Mouse (Mus musculus) left cerebral cortex, postnatal 10 days (tissue): ENCODE results near the gene Tmem243. TPM values are rescaled to one million over a fixed set of nuclear protein-coding genes. Genes with fewer than 3 reads are reported as not detected.

ENCODE experiments used
- DNase-seq, 2 experiments: peaks; one replicate each; pipeline ENCODE4 v3.0.0; 2021 to 2022; ENCODE audit warnings: low spot score in 2 of 2, mixed read lengths in 1 of 2; ENCODE audit errors: extremely low spot score in 1 of 2
- intact Hi-C: fragments of 180-260 bp; cut with DNase I; formaldehyde crosslinking; loops from one replicate; pipeline ENCODE4 v1.15.1; 2025
- total RNA-seq, 2 experiments: library from RNA; stranded (reverse); gene quantifications; 2 replicates each; pipeline ENCODE4 v1.2.3; 2021

The Tmem243 gene
- total RNA-seq, 2 experiments from 2014 or later, result 5.5 to 6.9 TPM

GRCm38 (mm10) chr5:9100849-9101801, 657 bp downstream of the Tmem243 start:
- intact Hi-C loops, result no loop called here
- DNase-seq, result peak in 1 of 2 experiments; percentile 74

GRCm38 (mm10) chr5:9102696-9103095, 2.2 kb downstream of the Tmem243 start:
- DNase-seq, result no peak
- intact Hi-C loops, result no loop called here

GRCm38 (mm10) chr5:9103958-9104357, 3.5 kb downstream of the Tmem243 start:
- no peak for DNase-seq
- intact Hi-C loops, result no loop called here

GRCm38 (mm10) chr5:9106806-9107205, 6.3 kb downstream of the Tmem243 start:
- DNase-seq, result no peak
- intact Hi-C loops, result no loop called here

GRCm38 (mm10) chr5:9107296-9108089, 7.0 kb downstream of the Tmem243 start:
- DNase-seq, result no peak
- intact Hi-C loops, result no loop called here

GRCm38 (mm10) chr5:9108490-9108889, 8.0 kb downstream of the Tmem243 start:
- no peak for DNase-seq
- intact Hi-C loops, result no loop called here

GRCm38 (mm10) chr5:9109582-9109981, 9.1 kb downstream of the Tmem243 start:
- intact Hi-C loops, result no loop called here

GRCm38 (mm10) chr5:9111285-9111684, 10.8 kb downstream of the Tmem243 start:
- DNase-seq, result no peak
- intact Hi-C loops, result no loop called here

More at GRCm38 (mm10) chr5:9109582-9109981, 9.1 kb downstream of the Tmem243 start:
- no peak for DNase-seq

- peak; percentile 24 to 55 for DNase-seq
- intact Hi-C loops, result no loop called here
Measured at GRCm38 (mm10) chr5:9111759-9112158, 11.3 kb downstream of the Tmem243 start.

GRCm38 (mm10) chr5:9114162-9114561, 13.7 kb downstream of the Tmem243 start:
- DNase-seq, result no peak
- intact Hi-C loops, result no loop called here

- intact Hi-C loops, result no loop called here
- DNase-seq, result no peak
Measured at GRCm38 (mm10) chr5:9124134-9124533, 23.7 kb downstream of the Tmem243 start.

- DNase-seq, result no peak
- intact Hi-C loops, result no loop called here
Measured at GRCm38 (mm10) chr5:9128566-9128965, 28.1 kb downstream of the Tmem243 start.

GRCm38 (mm10) chr5:9131786-9132185, 31.3 kb downstream of the Tmem243 start:
- no peak for DNase-seq
- intact Hi-C loops, result no loop called here

GRCm38 (mm10) chr5:9135588-9135987, 35.1 kb downstream of the Tmem243 start:
- intact Hi-C loops, result no loop called here
- no peak for DNase-seq

- intact Hi-C loops, result no loop called here
- no peak for DNase-seq
Measured at GRCm38 (mm10) chr5:9140724-9141123, 40.3 kb downstream of the Tmem243 start.

- intact Hi-C loops, result no loop called here
- DNase-seq, result no peak
Measured at GRCm38 (mm10) chr5:9142376-9142775, 41.9 kb downstream of the Tmem243 start.

- intact Hi-C loops, result no loop called here
- DNase-seq, result no peak
Measured at GRCm38 (mm10) chr5:9149273-9149850, 48.9 kb downstream of the Tmem243 start.

- intact Hi-C loops, result no loop called here
- DNase-seq, result no peak
Measured at GRCm38 (mm10) chr5:9156746-9157145, 56.3 kb downstream of the Tmem243 start.

- intact Hi-C loops, result no loop called here
- no peak for DNase-seq
Measured at GRCm38 (mm10) chr5:9157336-9157735, 56.9 kb downstream of the Tmem243 start.
